Mouse (Mus musculus) hindbrain, embryonic 14.5 days (tissue): ENCODE results near the gene Slc9c1. TPM values are rescaled to one million over a fixed set of nuclear protein-coding genes. Genes with fewer than 3 reads are reported as not detected.

Experiments
- ATAC-seq: fragments of 200-750 bp; cut with Nextera tagmentation; 2 replicates; pipeline ENCODE4 v1.8.0; 2017; ENCODE audit warnings: moderate number of reproducible peaks, mild to moderate bottlenecking, moderate TSS enrichment, moderate library complexity; ENCODE audit not compliant: low FRiP score
- DNase-seq: peaks from one replicate; pipeline ENCODE4 v3.0.0-alpha.2; 2015; ENCODE audit warnings: low spot score
- H3K27ac ChIP-seq: fragments of 300-500 bp; sonication (generic); 2 replicates; pipeline ENCODE4 v1.5.1; 2014; ENCODE audit warnings: mild to moderate bottlenecking, moderate library complexity
- H3K27me3 ChIP-seq: fragments of 300-500 bp; sonication (generic); 2 replicates; pipeline ENCODE4 v1.6.1; 2014; ENCODE audit warnings: mild to moderate bottlenecking, low read length, mixed read lengths; ENCODE audit not compliant: control insufficient read depth, insufficient read depth
- H3K36me3 ChIP-seq: fragments of 300-500 bp; sonication (generic); replicated peaks from 2 replicates; pipeline ENCODE4 v1.6.1; 2014; ENCODE audit not compliant: control insufficient read depth, insufficient read depth
- H3K4me1 ChIP-seq: fragments of 300-500 bp; sonication (generic); replicated peaks from 2 replicates; pipeline ENCODE4 v1.6.1; 2014; ENCODE audit warnings: antibody characterized with exemption, low read length, mixed read lengths; ENCODE audit not compliant: control insufficient read depth, insufficient read depth
- H3K4me2 ChIP-seq: fragments of 300-500 bp; sonication (generic); replicated peaks from 2 replicates; pipeline ENCODE4 v1.6.1; 2014; ENCODE audit warnings: mild to moderate bottlenecking, moderate library complexity
- H3K4me3 ChIP-seq: fragments of 300-500 bp; sonication (generic); replicated peaks from 2 replicates; pipeline ENCODE4 v1.5.1; 2014; ENCODE audit warnings: mild to moderate bottlenecking, low read length
- H3K9ac ChIP-seq: fragments of 300-500 bp; sonication (generic); 2 replicates; pipeline ENCODE4 v1.6.1; 2014
- H3K9me3 ChIP-seq: fragments of 300-500 bp; sonication (generic); 2 replicates; pipeline ENCODE4 v1.6.1; 2016; ENCODE audit warnings: low read length; ENCODE audit not compliant: control insufficient read depth
- WGBS: fragments of 180-500 bp; shearing (Covaris S2); extraction: QIAGEN DNeasy Blood & Tissue Kit; methylation state at CpG from one replicate; pipeline ENCODE4 v1.1.7; 2014; 5-methylcytosine and 5-hydroxymethylcytosine counted together
- polyA plus RNA-seq: library from polyadenylated mRNA; unstranded; fragments of >200 nt; fragmentation: Nextera tagmentation; extraction: Ambion mirVana; gene quantifications from 2 replicates; pipeline ENCODE4 v1.2.1, GENCODE M21; 2014

The Slc9c1 gene
- polyA plus RNA-seq, 1 experiment from 2014 or later: not detected

DNA sequence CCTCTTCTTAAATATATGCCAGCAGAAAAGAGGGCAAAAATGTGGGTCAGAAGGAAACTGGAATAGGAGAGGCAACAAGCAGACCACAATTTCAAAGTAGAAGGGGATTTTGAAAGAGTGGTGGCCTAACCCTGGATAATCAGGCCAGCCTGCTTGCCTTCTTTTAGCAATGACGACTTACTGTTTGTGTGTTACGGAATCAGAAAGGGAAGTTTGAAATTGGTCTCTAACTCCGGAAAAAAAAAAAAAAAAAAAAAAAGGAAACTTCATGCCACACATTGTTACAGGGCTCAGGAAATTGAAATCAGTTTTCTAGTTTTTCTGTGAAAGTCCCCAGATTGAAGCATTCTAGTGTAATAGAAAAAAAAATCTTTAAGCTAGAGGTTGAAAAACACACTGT is 26.6 kb downstream of the Slc9c1 start:
- Histone ChIP-seq H3K9ac (no peak overlapping the region), H3K4me1 (no peaks in the 10 kb centered on the region), H3K9me3 (no peaks in the 10 kb centered on the region), H3K27me3 (no peaks in the 10 kb centered on the region), H3K27ac (no peak overlapping the region), H3K4me3 (no peak overlapping the region), H3K36me3 (no peaks in the 10 kb centered on the region), H3K4me2 (no peak overlapping the region)
- ATAC-seq (no peak), DNase-seq (no peak)
- WGBS: 66% methylated on average over 3 of the region's 3 CpGs

- Histone ChIP-seq H3K9ac (no peak overlapping the region), H3K36me3 (no peaks in the 10 kb centered on the region), H3K4me2 (no peak overlapping the region), H3K27me3 (no peaks in the 10 kb centered on the region), H3K27ac (no peak overlapping the region), H3K4me1 (no peaks in the 10 kb centered on the region), H3K4me3 (no peak overlapping the region), H3K9me3 (no peaks in the 10 kb centered on the region)
- ATAC-seq (no peak), DNase-seq (no peak)
- 86% methylated on average over 3 of the region's 3 CpGs for WGBS
These were observed 37.2 kb downstream of the Slc9c1 start for GRCm38 (mm10) chr16:45572307-45572706.

GRCm38 (mm10) chr16:45579883-45580282 is 44.8 kb downstream of the Slc9c1 start:
- Histone ChIP-seq H3K27me3 (no peaks in the 10 kb centered on the region), H3K9me3 (no peaks in the 10 kb centered on the region), H3K9ac (no peak overlapping the region), H3K4me1 (no peaks in the 10 kb centered on the region), H3K36me3 (no peaks in the 10 kb centered on the region), H3K27ac (no peak overlapping the region), H3K4me2 (no peak overlapping the region), H3K4me3 (no peak overlapping the region)
- no peak for DNase-seq
- no peak for ATAC-seq
- WGBS: 66% methylated on average over 12 of the region's 12 CpGs

DNA sequence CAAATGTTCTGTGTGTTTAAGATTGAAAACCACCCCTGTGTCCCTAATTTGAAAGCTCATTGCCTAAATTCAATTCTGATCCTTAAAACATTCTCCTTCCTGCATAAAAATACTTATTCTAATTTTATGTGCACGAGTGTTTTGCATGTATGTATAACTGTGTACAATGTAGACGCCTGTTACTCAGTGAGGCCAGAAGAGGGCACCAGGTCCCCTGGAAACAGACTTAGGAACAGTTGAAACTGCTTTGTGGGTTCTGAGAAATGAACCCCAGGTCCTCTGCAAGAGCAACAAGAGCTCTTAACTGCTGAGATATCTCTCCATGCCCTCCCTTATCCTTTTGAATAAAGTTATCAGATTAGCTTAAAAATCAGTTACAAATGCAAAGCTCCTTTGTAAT is 47.4 kb downstream of the Slc9c1 start:
- H3K9me3 ChIP-seq: no peaks in the 10 kb centered on the region
- DNase-seq: no peak
- 31% methylated on average over 2 of the region's 2 CpGs for WGBS

DNA sequence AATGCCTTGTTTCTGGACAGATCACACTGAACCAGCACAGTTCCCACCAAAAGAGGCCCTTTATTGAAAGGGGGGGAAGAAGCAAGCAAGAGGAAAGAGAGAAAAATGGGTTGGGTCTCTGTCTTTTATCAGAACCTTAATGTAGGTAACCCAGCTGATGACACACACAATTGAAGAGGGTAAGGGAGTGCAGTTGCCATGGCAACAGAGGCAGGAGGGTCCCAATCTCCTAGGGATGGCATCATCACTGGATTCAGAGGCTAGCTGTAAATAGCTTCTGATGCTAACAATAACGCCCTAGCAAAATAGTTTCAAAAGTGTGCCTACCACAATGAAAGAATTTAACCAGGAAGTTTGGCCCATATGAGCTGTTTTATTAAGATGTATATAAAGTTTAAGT is 58.5 kb downstream of the Slc9c1 start:
- Histone ChIP-seq H3K27ac (no peak overlapping the region), H3K27me3 (no peaks in the 10 kb centered on the region), H3K4me2 (no peak overlapping the region), H3K4me3 (no peak overlapping the region), H3K36me3 (no peaks in the 10 kb centered on the region), H3K4me1 (no peaks in the 10 kb centered on the region), H3K9ac (no peak overlapping the region), H3K9me3 (no peaks in the 10 kb centered on the region)
- DNase-seq (no peak), ATAC-seq (no peak)
- 43% methylated on average over 1 of the region's 1 CpGs for WGBS

More for the DNA sequence above, 47.4 kb downstream of the Slc9c1 start:
- no peak overlapping the region for H3K9ac ChIP-seq
- H3K4me1 ChIP-seq: no peaks in the 10 kb centered on the region
- no peak overlapping the region for H3K27ac ChIP-seq
- H3K4me2 ChIP-seq: no peak overlapping the region
- ATAC-seq: no peak
- no peak overlapping the region for H3K4me3 ChIP-seq
- H3K36me3 ChIP-seq: no peaks in the 10 kb centered on the region
- no peaks in the 10 kb centered on the region for H3K27me3 ChIP-seq

GRCm38 (mm10) chr16:45595494-45595893 is 60.4 kb downstream of the Slc9c1 start:
- H3K9ac ChIP-seq: no peak overlapping the region
- no peaks in the 10 kb centered on the region for H3K36me3 ChIP-seq
- H3K4me1 ChIP-seq: no peaks in the 10 kb centered on the region
- H3K9me3 ChIP-seq: no peaks in the 10 kb centered on the region
- DNase-seq (no peak), ATAC-seq (no peak)
- no peak overlapping the region for H3K4me2 ChIP-seq
- no peak overlapping the region for H3K27ac ChIP-seq
- no peaks in the 10 kb centered on the region for H3K27me3 ChIP-seq
- no peak overlapping the region for H3K4me3 ChIP-seq

DNA sequence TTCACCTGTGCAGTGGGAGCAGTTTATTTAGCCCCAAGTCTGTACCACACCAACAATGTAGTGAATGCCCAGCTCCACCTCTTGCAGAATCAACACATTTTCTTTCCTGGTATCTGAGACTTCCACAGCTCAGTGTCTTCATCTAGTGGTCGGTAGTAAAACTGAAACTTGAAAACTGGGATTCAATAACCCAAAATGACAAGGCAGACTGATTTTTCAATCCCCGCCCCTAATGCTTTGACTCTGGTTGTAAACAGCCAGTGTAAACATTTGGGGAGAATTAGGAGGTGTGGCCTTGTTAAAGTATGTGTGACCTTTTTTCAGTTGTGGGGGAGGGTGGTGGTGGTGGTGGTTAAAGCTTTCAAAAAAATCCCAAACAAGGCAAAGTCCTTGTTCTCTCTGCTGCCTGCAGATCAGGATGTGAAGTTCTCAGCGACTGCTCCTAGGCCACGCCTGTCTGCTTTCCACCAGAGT is 73.4 kb downstream of the Slc9c1 start:
- H3K27ac ChIP-seq: no peak overlapping the region
- H3K4me2 ChIP-seq: no peak overlapping the region
- H3K9ac ChIP-seq: no peak overlapping the region
- ATAC-seq (no peak), DNase-seq (peak; percentile 62)
- no peak overlapping the region for H3K4me3 ChIP-seq
- WGBS: 58% methylated on average over 4 of the region's 4 CpGs
- no peaks in the 10 kb centered on the region for H3K27me3 ChIP-seq
- no peaks in the 10 kb centered on the region for H3K36me3 ChIP-seq
- H3K4me1 ChIP-seq: no peaks in the 10 kb centered on the region
- H3K9me3 ChIP-seq: no peaks in the 10 kb centered on the region

DNA sequence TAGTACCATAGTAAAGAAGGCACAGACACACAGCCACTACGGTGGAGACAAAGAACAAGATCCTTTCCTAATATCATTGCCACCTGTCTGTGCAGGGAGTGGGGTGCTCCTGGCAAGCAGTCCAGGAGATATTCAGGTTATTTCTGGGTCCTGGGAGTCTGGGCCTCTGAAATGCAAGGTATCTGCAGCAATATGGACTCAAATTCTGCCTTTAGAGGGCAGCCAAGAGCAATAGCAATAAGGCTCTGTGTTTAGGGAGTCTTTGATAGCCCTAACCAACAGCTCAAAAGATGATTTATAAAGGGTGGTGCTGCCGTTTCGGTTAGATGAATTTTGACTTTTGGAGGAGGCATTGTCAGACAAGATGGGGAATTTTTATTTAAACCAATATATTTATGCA is 74.2 kb downstream of the Slc9c1 start:
- H3K4me1 ChIP-seq: no peaks in the 10 kb centered on the region
- H3K27ac ChIP-seq: no peak overlapping the region
- ATAC-seq (no peak), DNase-seq (no peak)
- no peak overlapping the region for H3K4me2 ChIP-seq
- no peaks in the 10 kb centered on the region for H3K27me3 ChIP-seq
- 83% methylated on average over 3 of the region's 3 CpGs for WGBS
- no peak overlapping the region for H3K4me3 ChIP-seq
- H3K36me3 ChIP-seq: no peaks in the 10 kb centered on the region
- H3K9me3 ChIP-seq: no peaks in the 10 kb centered on the region
- H3K9ac ChIP-seq: no peak overlapping the region

DNA sequence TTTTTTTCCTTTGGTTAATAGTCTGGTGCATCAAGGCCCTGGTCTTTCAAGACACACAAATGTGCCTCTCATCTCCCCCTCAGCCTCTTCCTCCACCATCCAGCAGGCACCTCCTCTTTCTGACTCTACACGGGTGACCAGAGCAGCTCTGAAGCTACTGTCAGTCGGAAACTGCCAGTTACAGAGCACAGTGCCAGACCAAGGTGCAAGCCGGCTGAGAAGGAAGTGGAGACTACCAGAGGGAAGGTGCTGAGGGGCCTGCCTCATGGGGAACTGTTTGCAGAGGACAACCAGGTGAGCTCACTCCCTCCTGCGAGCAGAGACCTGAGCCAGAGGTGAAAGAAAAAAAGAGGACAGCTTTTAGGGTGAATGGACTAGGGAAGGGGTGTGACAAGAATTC is 75.2 kb downstream of the Slc9c1 start, which contains the start of gene Gcsam:
Gene Gcsam (plus strand): TSS at position 114 of the 400 bp plus-strand sequence.
- WGBS: 81% methylated on average over 4 of the region's 4 CpGs
- Histone ChIP-seq H3K4me2 (no peak within 1 kb of the TSS), H3K36me3 (no peaks in the 10 kb centered on the region), H3K4me3 (no peak within 1 kb of the TSS), H3K4me1 (no peaks in the 10 kb centered on the region), H3K27ac (no peak within 1 kb of the TSS), H3K27me3 (no peaks in the 10 kb centered on the region), H3K9me3 (no peaks in the 10 kb centered on the region), H3K9ac (no peak within 1 kb of the TSS)
- ATAC-seq: no peak
- no peak for DNase-seq

GRCm38 (mm10) chr16:45613247-45613646 is 78.1 kb downstream of the Slc9c1 start:
- H3K27me3 ChIP-seq: no peaks in the 10 kb centered on the region
- H3K9me3 ChIP-seq: no peaks in the 10 kb centered on the region
- 47% methylated on average over 2 of the region's 2 CpGs for WGBS
- no peaks in the 10 kb centered on the region for H3K4me1 ChIP-seq
- no peak overlapping the region for H3K4me2 ChIP-seq
- no peak for DNase-seq
- H3K27ac ChIP-seq: no peak overlapping the region
- no peak overlapping the region for H3K9ac ChIP-seq
- no peaks in the 10 kb centered on the region for H3K36me3 ChIP-seq
- H3K4me3 ChIP-seq: no peak overlapping the region
- no peak for ATAC-seq
